In the genomic region with DNA sequence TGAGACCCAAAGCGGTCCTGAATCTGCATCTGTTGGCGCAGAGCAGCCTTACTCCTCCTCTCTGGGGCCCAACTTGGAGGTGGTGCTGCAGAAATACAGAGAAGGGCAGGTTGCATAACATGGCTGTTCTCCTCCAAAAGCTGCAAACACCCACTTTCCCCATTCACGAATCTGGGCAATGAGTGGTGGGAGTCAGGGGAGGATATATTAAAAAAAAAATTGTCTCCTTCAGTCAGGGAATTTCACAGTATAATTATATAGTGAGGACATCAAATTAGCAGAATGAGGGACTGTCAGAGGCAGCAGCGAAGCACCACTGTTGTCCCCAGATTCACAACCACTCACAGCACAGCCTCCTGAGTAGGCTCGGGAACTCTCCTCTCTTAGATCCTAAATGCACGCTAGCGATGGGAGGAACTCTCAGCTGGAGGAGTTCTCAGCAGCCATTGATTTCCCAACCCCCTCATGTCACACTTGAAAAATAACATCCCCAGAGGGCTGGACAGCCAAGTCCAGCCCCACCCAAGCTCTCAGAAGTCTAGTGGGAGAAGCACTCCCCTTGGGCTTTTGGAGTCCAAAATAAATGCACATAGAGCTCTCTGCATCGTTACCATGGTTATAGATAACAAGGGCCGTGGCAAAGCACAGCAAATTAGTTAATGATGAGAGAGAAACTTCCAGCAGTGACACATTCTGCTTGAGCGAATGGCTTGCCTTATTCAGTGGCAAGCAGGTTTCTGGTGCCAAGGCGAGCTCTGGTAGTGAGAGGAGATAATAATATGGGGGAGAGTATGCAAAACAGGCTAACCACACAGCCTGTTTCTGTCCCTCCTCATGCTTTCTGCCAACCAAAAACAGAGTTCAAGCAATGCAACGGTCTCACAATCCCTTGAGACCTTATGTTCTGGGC, we compare ENCODE assay signal across 9 mouse cellular contexts.
DNase-seq lines count a peak whose midpoint lies in the region; ATAC-seq and TF ChIP-seq lines count a peak whose summit lies in the region.
"Had no signal": no experiment of that assay in that cellular context is flagged by ENCODE, and none has a peak within 500 bp of the region (broad histone marks: within the 10 kb centered on the region; RNA-seq: fewer than 3 reads in every experiment).

No protein-coding gene starts in this region.

- no peak overlapping the region for H3K27ac ChIP-seq in heart, embryonic 11.5 days (ENCODE audit: low read depth, low read length)
- peak overlapping the region; percentile 84 for H3K27ac ChIP-seq in bone marrow, adult 2 months (ENCODE audit: control insufficient read depth, insufficient read depth, low read depth, low read length, poor library complexity)
- H3K27ac ChIP-seq in hindbrain, embryonic 14.5 days, result no peak overlapping the region
- no peak overlapping the region for H3K27ac ChIP-seq in midbrain, embryonic 16.5 days (ENCODE audit: low read length)
- H3K27ac ChIP-seq: limb, embryonic 13.5 days had no signal

- H3K27me3 ChIP-seq in heart, embryonic 11.5 days (ENCODE audit: control insufficient read depth, insufficient read depth, low read length), result no peaks in the 10 kb centered on the region
- H3K27me3 ChIP-seq in hindbrain, embryonic 14.5 days (ENCODE audit: control insufficient read depth, insufficient read depth, low read length), result no peaks in the 10 kb centered on the region
- no peaks in the 10 kb centered on the region for H3K27me3 ChIP-seq in midbrain, embryonic 16.5 days (ENCODE audit: control insufficient read depth, insufficient read depth, low read depth, low read length)
- H3K27me3 ChIP-seq: limb, embryonic 13.5 days had no signal

- no peak for ATAC-seq in heart, embryonic 11.5 days (replicated peaks; ENCODE audit: insufficient number of reproducible peaks, low FRiP score, low TSS enrichment)
- peak; percentile 68 for ATAC-seq in hindbrain, embryonic 14.5 days (ENCODE audit: low FRiP score)
- peak; percentile 61; the same call in 1 of the 2 replicates for ATAC-seq in midbrain, embryonic 16.5 days
- ATAC-seq in granulocyte monocyte progenitor cell, adult 5-6 weeks (replicated peaks; ENCODE audit: poor library complexity, severe bottlenecking), result no peak

- no peaks in the 10 kb centered on the region for H3K9me3 ChIP-seq in heart, embryonic 11.5 days (replicated peaks; ENCODE audit: control insufficient read depth, low read length)
- H3K9me3 ChIP-seq in hindbrain, embryonic 14.5 days (ENCODE audit: control insufficient read depth, low read length), result no peaks in the 10 kb centered on the region
- no peaks in the 10 kb centered on the region for H3K9me3 ChIP-seq in midbrain, embryonic 16.5 days (replicated peaks; ENCODE audit: control insufficient read depth, low read length, poor library complexity, severe bottlenecking)
- H3K9me3 ChIP-seq: limb, embryonic 13.5 days had no signal

- no peak overlapping the region for H3K9ac ChIP-seq in heart, embryonic 11.5 days (ENCODE audit: low read depth, low read length)
- no peak overlapping the region for H3K9ac ChIP-seq in hindbrain, embryonic 14.5 days
- H3K9ac ChIP-seq in midbrain, embryonic 16.5 days (ENCODE audit: low read depth, low read length), result no peak overlapping the region
- H3K9ac ChIP-seq: limb, embryonic 13.5 days had no signal

- H3K36me3 ChIP-seq in heart, embryonic 11.5 days (ENCODE audit: control insufficient read depth, insufficient read depth, low read length), result no peaks in the 10 kb centered on the region
- no peaks in the 10 kb centered on the region for H3K36me3 ChIP-seq in hindbrain, embryonic 14.5 days (replicated peaks; ENCODE audit: control insufficient read depth, insufficient read depth)
- no peaks in the 10 kb centered on the region for H3K36me3 ChIP-seq in midbrain, embryonic 16.5 days (ENCODE audit: control insufficient read depth, insufficient read depth, low read length)
- H3K36me3 ChIP-seq: limb, embryonic 13.5 days had no signal

- TF ChIP-seq CTCF in bone marrow, adult 2 months (IDR thresholded peaks at IDR 0.05; ENCODE audit: control insufficient read depth, insufficient read depth, low read length), result no peak

- no peak for TF ChIP-seq POLR2A in bone marrow, adult 2 months (IDR thresholded peaks at IDR 0.05; ENCODE audit: borderline replicate concordance, control insufficient read depth, low read depth, low read length)

- no peak overlapping the region for H3K4me3 ChIP-seq in heart, embryonic 11.5 days (ENCODE audit: low read depth, low read length)
- H3K4me3 ChIP-seq in bone marrow, adult 2 months (replicated peaks; ENCODE audit: control insufficient read depth, low read depth, low read length), result no peak overlapping the region
- no peak overlapping the region for H3K4me3 ChIP-seq in hindbrain, embryonic 14.5 days (replicated peaks; ENCODE audit: low read length)
- no peak overlapping the region for H3K4me3 ChIP-seq in midbrain, embryonic 16.5 days (ENCODE audit: low read depth, low read length)
- H3K4me3 ChIP-seq: limb, embryonic 13.5 days had no signal

- WGBS in heart, embryonic 11.5 days (ENCODE audit: insufficient replicate concordance), result 52% methylated on average over 12 of the region's 12 CpGs
- WGBS in bone marrow, adult 2 months, result 70% methylated on average over 12 of the region's 12 CpGs
- WGBS in hindbrain, embryonic 14.5 days, result 44% methylated on average over 12 of the region's 12 CpGs
- 47% methylated on average over 12 of the region's 12 CpGs for WGBS in midbrain, embryonic 16.5 days

- peak; percentile 97 for DNase-seq in heart, adult 11 months
- no peak for DNase-seq in hindbrain, embryonic 14.5 days (ENCODE audit: low spot score)
- no peak for DNase-seq in kidney, postnatal 10 days
- no peak for DNase-seq in adrenal gland, postnatal 25 days

- no peaks in the 10 kb centered on the region for H3K4me1 ChIP-seq in heart, embryonic 11.5 days (ENCODE audit: control insufficient read depth, insufficient read depth, low read length)
- H3K4me1 ChIP-seq in bone marrow, adult 2 months (ENCODE audit: control insufficient read depth, insufficient read depth, low read length), result peaks cover 2% of the 10 kb centered on the region
- H3K4me1 ChIP-seq in hindbrain, embryonic 14.5 days (replicated peaks; ENCODE audit: control insufficient read depth, insufficient read depth, low read length), result no peaks in the 10 kb centered on the region
- H3K4me1 ChIP-seq in midbrain, embryonic 16.5 days (ENCODE audit: control insufficient read depth, insufficient read depth, low read length), result peaks cover 6% of the 10 kb centered on the region
- H3K4me1 ChIP-seq: limb, embryonic 13.5 days had no signal

- H3K4me2 ChIP-seq in heart, embryonic 11.5 days, result no peak overlapping the region
- H3K4me2 ChIP-seq in hindbrain, embryonic 14.5 days (replicated peaks), result no peak overlapping the region
- peak overlapping the region; percentile 22; the same call in 1 of the 2 replicates for H3K4me2 ChIP-seq in midbrain, embryonic 16.5 days (ENCODE audit: low read length)
- H3K4me2 ChIP-seq: limb, embryonic 13.5 days had no signal

Comparison
In these comparisons a context has a peak if more than half of its experiments do, and no peak if none do; other contexts are left out.
1. ATAC-seq: peak in hindbrain, embryonic 14.5 days (single experiment) and midbrain, embryonic 16.5 days (single experiment); none in heart, embryonic 11.5 days (single experiment) and granulocyte monocyte progenitor cell, adult 5-6 weeks (single experiment).